Mouse (Mus musculus) ES-Bruce4 (cell line): ENCODE results near the gene Elovl6. TPM values are rescaled to one million over a fixed set of nuclear protein-coding genes. Genes with fewer than 3 reads are reported as not detected.

Experiments used
- H3K27ac ChIP-seq: 2 replicates; pipeline ENCODE4 v1.5.1; 2012; ENCODE audit warnings: low read length, inconsistent platforms; ENCODE audit not compliant: insufficient read depth
- H3K27me3 ChIP-seq: 2 replicates; pipeline ENCODE4 v1.6.1; 2012; ENCODE audit warnings: mild to moderate bottlenecking, low read length, inconsistent platforms; ENCODE audit not compliant: control insufficient read depth, poor library complexity, insufficient read depth, severe bottlenecking
- H3K36me3 ChIP-seq: 2 replicates; pipeline ENCODE4 v1.6.1; 2012; ENCODE audit warnings: inconsistent platforms, mild to moderate bottlenecking, low read length, moderate library complexity; ENCODE audit not compliant: control insufficient read depth, poor library complexity, insufficient read depth, severe bottlenecking
- H3K4me1 ChIP-seq: one replicate; pipeline ENCODE4 v1.8.1; 2011; ENCODE audit warnings: low read length; ENCODE audit not compliant: control insufficient read depth, insufficient read depth
- H3K4me3 ChIP-seq: 2 replicates; pipeline ENCODE4 v1.5.1; 2011; ENCODE audit warnings: low read depth, mild to moderate bottlenecking, low read length
- H3K9ac ChIP-seq: 2 replicates; pipeline ENCODE4 v1.6.1; 2012; ENCODE audit warnings: low read depth, mild to moderate bottlenecking, inconsistent platforms; ENCODE audit not compliant: poor library complexity, severe bottlenecking
- H3K9me3 ChIP-seq: replicated peaks from 2 replicates; pipeline ENCODE4 v1.6.1; 2012; ENCODE audit warnings: mild to moderate bottlenecking, low read length, inconsistent platforms; ENCODE audit not compliant: control insufficient read depth, poor library complexity, insufficient read depth, severe bottlenecking
- CTCF ChIP-seq: IDR thresholded peaks from one replicate; pipeline ENCODE4 v1.8.1; 2011; ENCODE audit warnings: low read depth, low read length
- EP300 ChIP-seq: IDR thresholded peaks from 2 replicates; pipeline ENCODE4 v1.6.1; 2011; ENCODE audit warnings: low read depth, low read length; ENCODE audit not compliant: insufficient read depth
- POLR2A ChIP-seq: IDR thresholded peaks from one replicate; pipeline ENCODE4 v1.8.1; 2011; ENCODE audit warnings: low read length; ENCODE audit not compliant: insufficient read depth
- polyA plus RNA-seq: library from polyadenylated mRNA; stranded (reverse); fragments of >200 nt; gene quantifications from 2 replicates; pipeline ENCODE4 v1.2.4, GENCODE M21; 2011; ENCODE audit warnings: low read depth; ENCODE audit not compliant: missing spikeins, insufficient read depth, insufficient read length

Elovl6 gene
- polyA plus RNA-seq, result 124 TPM in 2 replicates

DNA sequence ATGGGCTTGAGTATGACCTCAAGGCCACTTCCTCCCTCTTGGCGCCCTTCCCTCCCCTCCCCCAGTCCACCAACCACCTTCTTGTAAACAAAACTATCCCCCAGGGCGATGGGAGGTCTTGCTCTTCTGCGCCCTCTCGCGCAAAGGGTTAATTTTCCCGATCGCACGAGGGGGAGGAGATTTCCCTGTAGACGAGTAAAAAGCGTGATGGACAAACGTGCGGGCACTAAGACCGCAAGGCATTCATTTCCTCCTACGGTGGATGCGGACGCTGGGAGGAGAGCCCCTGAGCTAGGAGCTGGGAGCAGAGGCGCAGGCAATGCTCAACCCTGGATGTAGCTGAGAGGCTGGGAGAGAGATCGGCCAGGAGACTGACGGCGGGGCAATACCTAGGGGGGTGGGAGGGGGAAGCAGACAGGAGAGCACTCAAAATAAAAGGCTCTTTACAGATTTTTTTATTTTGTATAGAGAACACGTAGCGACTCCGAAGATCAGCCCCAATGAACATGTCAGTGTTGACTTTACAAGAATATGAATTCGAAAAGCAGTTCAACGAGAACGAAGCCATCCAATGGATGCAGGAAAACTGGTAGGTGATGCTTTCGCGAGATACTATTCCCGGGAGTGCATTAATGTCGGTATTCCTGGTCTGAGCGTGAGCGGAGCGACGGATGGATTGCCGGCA is at the start of gene Elovl6:
Elovl6 (plus strand) TSS at position 176 of the 685 bp plus-strand sequence.
- Histone ChIP-seq H3K4me1 (peaks cover 2% of the 10 kb centered on the region), H3K4me3 (peak within 1 kb of the TSS; percentile 89), H3K9ac (peak within 1 kb of the TSS; percentile 97), H3K9me3 (no peaks in the 10 kb centered on the region), H3K36me3 (no peaks in the 10 kb centered on the region; the same call in 1 of the 2 replicates), H3K27ac (peak within 1 kb of the TSS; percentile 69), H3K27me3 (no peaks in the 10 kb centered on the region)
- TF ChIP-seq POLR2A (peak; percentile 69), EP300 (peak; percentile 98), CTCF (no peak)

DNA sequence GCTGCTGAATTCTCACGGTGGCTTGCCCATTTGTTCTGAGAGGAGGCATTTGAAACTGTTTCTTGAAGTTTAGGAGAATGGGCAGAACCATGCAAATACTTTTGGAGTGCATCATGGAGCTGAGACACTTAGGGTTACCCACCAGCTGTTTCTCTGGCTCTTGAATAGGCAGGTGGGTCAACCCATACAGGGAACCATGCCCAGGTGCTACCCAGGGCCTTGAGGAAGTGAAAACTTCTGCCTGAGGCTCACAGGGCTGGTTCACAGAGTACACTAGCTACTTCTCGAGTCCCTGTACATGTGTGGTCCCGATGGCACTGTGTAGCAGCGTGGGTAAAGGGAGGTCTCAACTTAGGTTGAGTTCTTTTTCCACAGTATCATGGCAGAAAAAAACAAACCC is 43.4 kb upstream of the Elovl6 start:
- Histone ChIP-seq H3K27me3 (no peaks in the 10 kb centered on the region), H3K36me3 (no peaks in the 10 kb centered on the region), H3K4me3 (no peak overlapping the region), H3K9me3 (no peaks in the 10 kb centered on the region), H3K27ac (no peak overlapping the region), H3K9ac (no peak overlapping the region), H3K4me1 (no peaks in the 10 kb centered on the region)
- no peak for TF ChIP-seq CTCF
- no peak for TF ChIP-seq EP300
- no peak for TF ChIP-seq POLR2A

DNA sequence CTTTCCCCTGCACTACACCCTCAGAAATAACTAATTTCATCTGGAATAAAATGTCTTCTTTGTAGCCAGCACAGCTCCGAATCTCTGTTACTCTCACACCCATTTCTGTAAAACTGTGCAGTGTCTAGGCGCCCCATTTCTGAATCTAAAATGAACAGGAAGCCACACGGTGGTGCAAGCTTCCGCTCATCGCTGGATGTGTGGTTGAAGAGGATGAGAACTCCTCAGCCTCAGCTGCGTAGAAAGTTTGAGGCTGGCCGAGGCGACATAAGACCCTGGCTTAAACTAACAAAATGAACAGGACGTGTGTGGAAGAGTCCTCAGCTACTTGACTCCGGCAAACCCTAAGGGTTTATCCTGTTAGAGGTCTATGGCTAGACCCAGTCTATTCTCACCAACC is 38.0 kb upstream of the Elovl6 start:
- Histone ChIP-seq H3K27ac (no peak overlapping the region), H3K27me3 (no peaks in the 10 kb centered on the region), H3K4me1 (no peaks in the 10 kb centered on the region), H3K4me3 (no peak overlapping the region), H3K9me3 (no peaks in the 10 kb centered on the region), H3K9ac (no peak overlapping the region), H3K36me3 (no peaks in the 10 kb centered on the region)
- TF ChIP-seq EP300 (no peak), CTCF (no peak), POLR2A (no peak)

DNA sequence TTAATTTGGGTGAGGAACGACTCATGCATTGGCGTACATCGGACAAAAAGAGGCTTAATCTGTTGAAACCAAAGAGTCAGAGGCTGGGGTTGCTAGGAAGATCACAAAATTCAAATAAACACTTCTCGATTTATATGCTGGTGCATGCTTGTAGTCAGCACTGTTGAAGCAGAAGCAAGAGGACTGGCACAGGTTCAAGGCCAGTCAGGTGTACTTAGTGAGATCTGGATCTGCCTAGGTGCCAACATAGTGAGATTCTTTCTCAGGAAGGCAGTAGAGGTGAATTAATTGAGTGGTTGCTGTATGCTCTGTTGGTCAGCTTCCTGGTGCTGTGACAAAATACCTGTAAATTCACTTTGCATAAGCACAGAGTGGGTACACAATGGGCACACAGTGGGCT is 37.4 kb upstream of the Elovl6 start:
- no peaks in the 10 kb centered on the region for H3K36me3 ChIP-seq
- no peak overlapping the region for H3K9ac ChIP-seq
- TF ChIP-seq POLR2A (no peak), CTCF (no peak), EP300 (no peak)
- H3K4me3 ChIP-seq, result no peak overlapping the region
- H3K4me1 ChIP-seq, result no peaks in the 10 kb centered on the region
- H3K27me3 ChIP-seq, result no peaks in the 10 kb centered on the region
- H3K27ac ChIP-seq, result no peak overlapping the region
- no peaks in the 10 kb centered on the region for H3K9me3 ChIP-seq

DNA sequence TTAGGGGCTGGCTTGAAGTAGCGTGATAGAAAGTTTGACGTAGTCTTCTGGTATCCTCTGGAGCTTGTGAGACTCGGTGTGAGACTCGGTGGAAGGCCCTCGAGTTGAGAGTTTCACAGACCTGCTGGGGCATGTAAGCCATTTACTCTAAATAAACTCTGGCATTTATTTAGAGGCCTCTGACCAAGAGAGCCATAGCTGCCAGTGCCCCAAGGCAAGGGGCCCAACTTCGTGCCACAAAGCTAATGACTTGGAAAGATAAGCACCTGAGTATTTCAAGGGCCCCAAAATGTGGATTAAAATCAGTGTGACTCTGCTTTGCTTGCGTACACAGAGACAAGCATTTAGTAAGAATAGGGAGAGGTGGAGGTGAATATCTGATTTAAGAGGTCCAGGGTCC is 28.4 kb upstream of the Elovl6 start:
- H3K4me3 ChIP-seq, result no peak overlapping the region
- TF ChIP-seq POLR2A, result no peak
- no peak for TF ChIP-seq CTCF

DNA sequence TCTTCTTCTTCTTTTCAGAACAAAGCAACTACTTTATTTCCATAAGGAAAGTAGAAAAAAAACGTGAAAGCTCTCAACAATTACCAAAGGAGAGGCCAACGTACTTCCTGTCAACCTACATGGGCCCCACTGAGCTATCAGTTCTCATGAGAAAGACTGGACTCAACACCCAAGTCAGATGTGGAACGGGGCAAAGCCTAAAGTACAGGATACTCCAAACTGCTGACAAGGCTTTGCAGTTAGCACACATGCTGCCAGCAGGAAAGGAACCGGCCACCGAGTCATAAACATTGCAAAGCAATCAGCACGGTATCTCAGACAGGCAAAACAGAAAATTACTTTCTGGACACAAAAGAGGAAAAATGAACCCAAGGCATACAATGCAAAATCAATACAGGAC is 27.2 kb upstream of the Elovl6 start:
- no peak for TF ChIP-seq EP300
- TF ChIP-seq CTCF, result no peak
- TF ChIP-seq POLR2A, result no peak
- no peaks in the 10 kb centered on the region for H3K9me3 ChIP-seq

More for the DNA sequence above, 28.4 kb upstream of the Elovl6 start:
- no peak overlapping the region for H3K9ac ChIP-seq
- H3K27ac ChIP-seq, result no peak overlapping the region
- no peaks in the 10 kb centered on the region for H3K4me1 ChIP-seq
- H3K27me3 ChIP-seq, result no peaks in the 10 kb centered on the region; the same call in 1 of the 2 replicates
- H3K9me3 ChIP-seq, result no peaks in the 10 kb centered on the region
- no peaks in the 10 kb centered on the region for H3K36me3 ChIP-seq

More for the DNA sequence above, 27.2 kb upstream of the Elovl6 start:
- Histone ChIP-seq H3K27ac (no peak overlapping the region), H3K27me3 (no peaks in the 10 kb centered on the region; the same call in 1 of the 2 replicates), H3K4me1 (no peaks in the 10 kb centered on the region), H3K9ac (no peak overlapping the region), H3K36me3 (no peaks in the 10 kb centered on the region), H3K4me3 (no peak overlapping the region)
